9 mouse cellular contexts compared by ENCODE assay signal in genomic region chr17:44597918-44598504, GRCm38 (mm10).
DNase-seq lines count a peak whose midpoint lies in the region; ATAC-seq and TF ChIP-seq lines count a peak whose summit lies in the region.
"Had no signal": no experiment of that assay in that cellular context is flagged by ENCODE, and none has a peak within 500 bp of the region (broad histone marks: within the 10 kb centered on the region; RNA-seq: fewer than 3 reads in every experiment).

No protein-coding gene starts in this region.

- WGBS in heart, embryonic 12.5 days: 67% methylated on average over 8 of the region's 8 CpGs

- peak; percentile 56 for DNase-seq in heart, adult 8-10 months (ENCODE audit: low spot score)
- peak; percentile 31 for DNase-seq in testis, postnatal 14 days (ENCODE audit: low spot score)
- no peak for DNase-seq in testis, postnatal 10 days (ENCODE audit: low spot score)
- peak; percentile 23 to 55 for DNase-seq in layer of hippocampus, adult 2 months (ENCODE audit: low spot score in 2 of 2)
- DNase-seq in urinary bladder, postnatal 14 days (ENCODE audit: low spot score): no peak
- no peak for DNase-seq in thymus, postnatal 25 days

- no peaks in the 10 kb centered on the region for H3K36me3 ChIP-seq in heart, embryonic 12.5 days

- no peak overlapping the region for H3K27ac ChIP-seq in heart, embryonic 12.5 days (ENCODE audit: poor library complexity, severe bottlenecking)
- H3K27ac ChIP-seq in layer of hippocampus, adult 2 months: peak overlapping the region; percentile 83
- H3K27ac ChIP-seq: liver, embryonic 14.5 days had no signal

- H3K27me3 ChIP-seq in heart, embryonic 12.5 days (replicated peaks): no peaks in the 10 kb centered on the region

- H3K9me3 ChIP-seq in heart, embryonic 12.5 days (replicated peaks): no peaks in the 10 kb centered on the region

- no peak for ATAC-seq in heart, embryonic 12.5 days (ENCODE audit: insufficient number of reproducible peaks, low FRiP score)
- ATAC-seq in megakaryocyte, adult 5-6 weeks (ENCODE audit: poor library complexity, severe bottlenecking): no peak

- no peak overlapping the region for H3K9ac ChIP-seq in heart, embryonic 12.5 days
- H3K9ac ChIP-seq: liver, embryonic 14.5 days had no signal

- no peak overlapping the region for H3K4me2 ChIP-seq in heart, embryonic 12.5 days

- no peaks in the 10 kb centered on the region for H3K4me1 ChIP-seq in heart, embryonic 12.5 days (replicated peaks)

- TF ChIP-seq CTCF in layer of hippocampus, adult 2 months (conservative IDR thresholded peaks at IDR 0.05): no peak; the same call in 1 of the 2 replicates

- H3K4me3 ChIP-seq in heart, embryonic 12.5 days: no peak overlapping the region
- H3K4me3 ChIP-seq in layer of hippocampus, adult 2 months: peak overlapping the region; percentile 15; the same call in 1 of the 2 replicates

Comparison
In these comparisons a context has a peak if more than half of its experiments do, and no peak if none do; other contexts are left out.
1. DNase-seq: peak in heart, adult 8-10 months (single experiment), testis, postnatal 14 days (single experiment) and layer of hippocampus, adult 2 months (2 of 2); none in testis, postnatal 10 days (single experiment), urinary bladder, postnatal 14 days (single experiment) and thymus, postnatal 25 days (single experiment).